ENCODE assay signal across 19 mouse cellular contexts in genomic region chr4:107243365-107244333, GRCm38 (mm10). TPM values are rescaled to one million over a fixed set of nuclear protein-coding genes. Genes with fewer than 3 reads are reported as not detected.
DNase-seq lines count a peak whose midpoint lies in the region; TF ChIP-seq lines count a peak whose summit lies in the region.
"Had no signal": no experiment of that assay in that cellular context is flagged by ENCODE, and none has a peak within 500 bp of the region (broad histone marks: within the 10 kb centered on the region; RNA-seq: fewer than 3 reads in every experiment).

No protein-coding gene starts in this region.

- no peak for TF ChIP-seq POLR2A in kidney, adult 2 months (IDR thresholded peaks at IDR 0.05; ENCODE audit: low read depth, low read length)

- peaks cover 3% of the 10 kb centered on the region; the same call in 1 of the 2 replicates for H3K4me1 ChIP-seq in kidney, adult 2 months (ENCODE audit: control insufficient read depth, insufficient read depth, low read length)

- TF ChIP-seq CTCF in kidney, adult 2 months (conservative IDR thresholded peaks at IDR 0.05; ENCODE audit: insufficient read depth, insufficient read length, low read depth, low read length), result no peak

- H3K4me3 ChIP-seq in kidney, adult 2 months (ENCODE audit: insufficient read depth, low read depth, low read length), result no peak overlapping the region
- H3K4me3 ChIP-seq: intestine, embryonic 15.5 days; limb, embryonic 10.5 days; myocyte had no signal

- WGBS in kidney, adult 2 months, result 56% methylated on average over 6 of the region's 6 CpGs

- no peaks in the 10 kb centered on the region; the same call in 1 of the 2 replicates for H3K36me3 ChIP-seq in kidney, adult 2 months (ENCODE audit: control insufficient read depth, insufficient read depth, low read length)

- H3K27ac ChIP-seq in kidney, adult 2 months (ENCODE audit: insufficient read depth, low read depth, low read length), result peak overlapping the region; percentile 39; the same call in 1 of the 2 replicates
- H3K27ac ChIP-seq: intestine, embryonic 15.5 days; limb, embryonic 10.5 days had no signal

- peak; percentile 84 for DNase-seq in heart, adult 11 months
- DNase-seq in heart, adult 18-20 months, result no peak
- DNase-seq in kidney, adult 2 months, result peak; percentile 32
- no peak for DNase-seq in kidney, postnatal 14 days
- peak; percentile 46 for DNase-seq in CD4-positive, CD25-positive, alpha-beta regulatory T cell, adult 2 months (ENCODE audit: low read depth, low spot score)
- DNase-seq in brain, adult 2 months (ENCODE audit: low read depth, low spot score), result peak; percentile 22
- no peak for DNase-seq in natural killer cell, adult 2 months (ENCODE audit: low spot score in 2 of 2)
- no peak for DNase-seq in layer of hippocampus, adult 9-11 months
- DNase-seq: adrenal gland, postnatal 14 days; cerebellum, adult 11 months; lung, postnatal 4 days; right cerebral cortex, adult 18-20 months had no signal

- no peaks in the 10 kb centered on the region for H3K27me3 ChIP-seq in kidney, adult 2 months (replicated peaks; ENCODE audit: control insufficient read depth, insufficient read depth, low read length)
- H3K27me3 ChIP-seq: intestine, embryonic 15.5 days had no signal

RNA-seq across cellular contexts. Expression of gene Lrrc42, which starts 9.7 kb away (rescaled TPM):
- 10 to 100 TPM in 1 of 2 experiments, 1 to 10 TPM in 1; 10.0 to 10.2 TPM for total RNA-seq in heart, adult 18-20 months (2021)
- 10.5 and 11.7 TPM in 2 replicates for polyA plus RNA-seq in kidney, adult 2 months (2012; rRNA removed)

RNA-seq across cellular contexts. Expression of gene Hspb11, which starts 9.7 kb away (rescaled TPM):
- total RNA-seq in heart, adult 18-20 months (2021), result 10 to 100 TPM in 1 of 2 experiments, 1 to 10 TPM in 1; 9.8 to 13.6 TPM
- 4.2 and 7.1 TPM in 2 replicates for polyA plus RNA-seq in kidney, adult 2 months (2012; rRNA removed)

RNA-seq across cellular contexts. Expression of gene Ldlrad1, which starts 34.7 kb away (rescaled TPM):
- total RNA-seq in heart, adult 18-20 months (2021), result under 1 TPM in 1 of 2 experiments, not detected in 1; 0.44 TPM
- not detected in 2 replicates for polyA plus RNA-seq in kidney, adult 2 months (2012; rRNA removed)
- total RNA-seq: adrenal gland, postnatal 14 days; layer of hippocampus, postnatal 10 days had no signal
- polyA plus RNA-seq: C2C12; cortical plate, adult 2 months; intestine, embryonic 15.5 days; limb, embryonic 10.5 days; liver, embryonic 16.5 days; myocyte had no signal

Comparison
In these comparisons a context has a peak if more than half of its experiments do, and no peak if none do; other contexts are left out.
1. DNase-seq: peak in heart, adult 11 months (single experiment), kidney, adult 2 months (single experiment), CD4-positive, CD25-positive, alpha-beta regulatory T cell, adult 2 months (single experiment) and brain, adult 2 months (single experiment); none in heart, adult 18-20 months (0 of 2), kidney, postnatal 14 days (single experiment), natural killer cell, adult 2 months (0 of 2) and layer of hippocampus, adult 9-11 months (single experiment).